Mouse (Mus musculus) brain, embryonic 14.5 days (tissue): Measurements from ENCODE around the gene Slco3a1.

Source experiments
- CTCF ChIP-seq: fragments of 200-500 bp; IDR thresholded peaks from 2 replicates; pipeline ENCODE4 v1.5.1; 2012; ENCODE audit warnings: inconsistent platforms, mild to moderate bottlenecking, moderate library complexity, borderline replicate concordance; ENCODE audit not compliant: insufficient read depth, insufficient read length; ENCODE audit errors: extremely low read depth
- POLR2A ChIP-seq: fragments of 200-500 bp; IDR thresholded peaks from 2 replicates; pipeline ENCODE4 v1.6.1; 2012; ENCODE audit warnings: mild to moderate bottlenecking, inconsistent platforms, borderline replicate concordance; ENCODE audit not compliant: poor library complexity, insufficient read depth, insufficient read length, severe bottlenecking; ENCODE audit errors: extremely low read depth

- TF ChIP-seq CTCF, result no peak
- TF ChIP-seq POLR2A, result no peak
Measured at GRCm38 (mm10) chr7:74459812-74460211, 94.8 kb downstream of the Slco3a1 start.
